Mouse (Mus musculus) small intestine, adult 2 months (tissue): Measurements from ENCODE around the gene Whamm.

Source experiments
- CTCF ChIP-seq: fragments of 200-500 bp; IDR thresholded peaks from 2 replicates; pipeline ENCODE4 v1.5.1; 2012; ENCODE audit warnings: low read depth, mild to moderate bottlenecking, control low read depth, inconsistent platforms, low read length, moderate library complexity, mixed read lengths; ENCODE audit not compliant: insufficient replicate concordance, insufficient read length; ENCODE audit errors: extremely low read depth
- POLR2A ChIP-seq: fragments of 200-500 bp; IDR thresholded peaks from 2 replicates; pipeline ENCODE4 v1.6.1; 2012; ENCODE audit warnings: low read depth, mild to moderate bottlenecking, control low read depth, inconsistent platforms, low read length, moderate library complexity

DNA sequence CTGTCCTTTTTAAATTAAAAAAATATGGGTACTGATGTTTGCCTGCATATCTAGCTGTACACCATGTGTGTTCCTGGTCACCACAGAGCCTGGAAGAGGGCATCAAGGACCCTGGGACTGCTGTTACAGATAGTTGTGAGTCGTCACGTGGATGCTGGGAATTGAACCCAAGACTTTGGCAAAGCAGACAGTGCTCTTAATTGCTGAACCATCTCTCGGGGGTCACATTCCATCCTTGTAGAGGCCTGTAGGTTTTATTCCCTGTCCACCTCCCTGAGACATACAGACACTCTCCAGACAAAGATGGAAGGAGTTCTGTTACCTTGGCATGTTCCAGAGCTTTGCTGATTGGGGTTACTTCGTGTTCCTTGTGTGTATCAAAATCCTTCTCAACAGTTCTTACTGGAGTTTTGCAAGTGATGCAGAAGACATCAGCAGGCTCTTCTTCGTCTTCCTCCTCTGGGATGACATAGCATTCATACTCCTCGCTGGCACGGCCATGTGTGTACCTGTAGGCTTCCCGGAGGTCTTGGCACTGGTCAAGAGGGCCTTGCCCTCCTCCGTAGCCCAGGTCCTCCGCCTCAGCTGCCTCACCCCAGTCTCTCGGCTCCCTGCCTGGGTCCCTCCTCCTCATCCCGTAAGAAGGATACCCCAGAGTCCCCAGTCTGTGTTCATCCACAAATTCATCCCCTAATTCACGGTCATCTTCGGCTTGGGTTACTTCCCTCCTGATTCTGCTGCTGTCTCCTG, 11.7 kb upstream of the Whamm start:
- TF ChIP-seq CTCF (no peak), POLR2A (no peak)
